Mouse (Mus musculus): ENCODE data around the gene Sstr2. TPM values are rescaled to one million over a fixed set of nuclear protein-coding genes. Genes with fewer than 3 reads are reported as not detected.

Gene Sstr2
- total RNA-seq (2021), result 1 to 10 TPM; 2.4 to 7.0 TPM
- long read RNA-seq, experiment 1, transcript Sstr2-203 (2 exons, 2,143 nt), result major isoform, 8 of 10 reads
- long read RNA-seq, experiment 1, partial matches to known transcripts, result 0 of 10 reads
- long read RNA-seq, experiment 1, other reads (novel, unspliced or antisense), result 0 of 10 reads
- long read RNA-seq, experiment 2, partial matches to known transcripts, result 0 of 4 reads
- long read RNA-seq, experiment 2, other reads (novel, unspliced or antisense), result 2 of 4 reads

GRCm38 (mm10) chr11:113618672-113619419 lies at the start of gene Sstr2:
Sstr2 (plus strand) TSS chr11:113619342.
- peak; percentile 77 to 78 for DNase-seq (ENCODE audit: low spot score in 2 of 2)

GRCm38 (mm10) chr11:113571616-113572015 lies 47.5 kb upstream of the Sstr2 start:
- no peak for DNase-seq (ENCODE audit: low spot score in 2 of 2)

GRCm38 (mm10) chr11:113572641-113573040 lies 46.5 kb upstream of the Sstr2 start:
- DNase-seq (ENCODE audit: low spot score in 2 of 2), result no peak

GRCm38 (mm10) chr11:113577221-113577620 lies 41.9 kb upstream of the Sstr2 start:
- no peak for DNase-seq (ENCODE audit: low spot score in 2 of 2)

- no peak for DNase-seq (ENCODE audit: low spot score in 2 of 2)
Measured at GRCm38 (mm10) chr11:113583879-113584661, 35.1 kb upstream of the Sstr2 start.

- DNase-seq (ENCODE audit: low spot score in 2 of 2), result no peak
Measured at GRCm38 (mm10) chr11:113586423-113586822, 32.7 kb upstream of the Sstr2 start.

- no peak for DNase-seq (ENCODE audit: low spot score in 2 of 2)
Measured at GRCm38 (mm10) chr11:113588936-113589335, 30.2 kb upstream of the Sstr2 start.

- DNase-seq (ENCODE audit: low spot score in 2 of 2), result no peak
Measured at GRCm38 (mm10) chr11:113595144-113595543, 24.0 kb upstream of the Sstr2 start.

GRCm38 (mm10) chr11:113597632-113598031 lies 21.5 kb upstream of the Sstr2 start:
- no peak for DNase-seq (ENCODE audit: low spot score in 2 of 2)

- DNase-seq (ENCODE audit: low spot score in 2 of 2), result no peak
Measured at GRCm38 (mm10) chr11:113600526-113601245, 18.5 kb upstream of the Sstr2 start.

GRCm38 (mm10) chr11:113601616-113602343 lies 17.4 kb upstream of the Sstr2 start:
- no peak for DNase-seq (ENCODE audit: low spot score in 2 of 2)

- no peak for DNase-seq (ENCODE audit: low spot score in 2 of 2)
Measured at GRCm38 (mm10) chr11:113607556-113607955, 11.6 kb upstream of the Sstr2 start.

GRCm38 (mm10) chr11:113609581-113609980 lies 9.6 kb upstream of the Sstr2 start:
- DNase-seq (ENCODE audit: low spot score in 2 of 2), result no peak

GRCm38 (mm10) chr11:113610266-113610665 lies 8.9 kb upstream of the Sstr2 start:
- DNase-seq (ENCODE audit: low spot score in 2 of 2), result no peak

- DNase-seq (ENCODE audit: low spot score in 2 of 2), result no peak
Measured at GRCm38 (mm10) chr11:113611112-113611646, 8.0 kb upstream of the Sstr2 start.

GRCm38 (mm10) chr11:113611664-113612611 lies 7.2 kb upstream of the Sstr2 start:
- peak; percentile 51 to 65 for DNase-seq (ENCODE audit: low spot score in 2 of 2)

GRCm38 (mm10) chr11:113614476-113614875 lies 4.7 kb upstream of the Sstr2 start:
- DNase-seq (ENCODE audit: low spot score in 2 of 2), result no peak

- peak; percentile 52 to 55 for DNase-seq (ENCODE audit: low spot score in 2 of 2)
Measured at GRCm38 (mm10) chr11:113617132-113617911, 1.8 kb upstream of the Sstr2 start.

Measured in adrenal gland, adult 18-20 months (tissue).